Mouse (Mus musculus): ENCODE results near the gene Mvb12a.

GRCm38 (mm10) chr8:71580201-71580600 lies 37.5 kb downstream of the Mvb12a start:
- TF ChIP-seq CTCF (IDR thresholded peaks at IDR 0.05; ENCODE audit: low read depth) (no peak), EP300 (IDR thresholded peaks at IDR 0.05; ENCODE audit: low read depth) (no peak)

All from heart, postnatal 0 days (tissue).